Mouse (Mus musculus) macrophage (primary cell): ENCODE results near the gene Hdac4. TPM values are rescaled to one million over a fixed set of nuclear protein-coding genes. Genes with fewer than 3 reads are reported as not detected.

ENCODE experiments used
- H3K27ac ChIP-seq: fragments of 350-480 bp; formaldehyde crosslinking; 2 replicates; pipeline ENCODE4 v1.9.0; 2021
- H3K36me3 ChIP-seq: fragments of 350-480 bp; formaldehyde crosslinking; 2 replicates; pipeline ENCODE4 v1.9.0; 2021; ENCODE audit errors: inconsistent target
- H3K4me3 ChIP-seq: fragments of 350-480 bp; formaldehyde crosslinking; 2 replicates; pipeline ENCODE4 v1.9.0; 2021; ENCODE audit errors: inconsistent target
- H3K79me2 ChIP-seq: fragments of 350-480 bp; formaldehyde crosslinking; 2 replicates; pipeline ENCODE4 v1.9.0; 2021; ENCODE audit errors: inconsistent target
- WGBS: methylation state at CpG from one replicate; pipeline ENCODE4 v1.1.7; 2026; ENCODE audit warnings: inconsistent platforms; ENCODE audit not compliant: missing documents; 5-methylcytosine and 5-hydroxymethylcytosine counted together
- polyA plus RNA-seq: library from polyadenylated mRNA; stranded (reverse); fragments of 250-400 nt; gene quantifications from 3 replicates; pipeline ENCODE4 v1.2.4, GENCODE M21; 2018; ENCODE audit warnings: inconsistent platforms

Gene Hdac4
- polyA plus RNA-seq, 1 experiment from 2014 or later: 2.6 TPM

DNA sequence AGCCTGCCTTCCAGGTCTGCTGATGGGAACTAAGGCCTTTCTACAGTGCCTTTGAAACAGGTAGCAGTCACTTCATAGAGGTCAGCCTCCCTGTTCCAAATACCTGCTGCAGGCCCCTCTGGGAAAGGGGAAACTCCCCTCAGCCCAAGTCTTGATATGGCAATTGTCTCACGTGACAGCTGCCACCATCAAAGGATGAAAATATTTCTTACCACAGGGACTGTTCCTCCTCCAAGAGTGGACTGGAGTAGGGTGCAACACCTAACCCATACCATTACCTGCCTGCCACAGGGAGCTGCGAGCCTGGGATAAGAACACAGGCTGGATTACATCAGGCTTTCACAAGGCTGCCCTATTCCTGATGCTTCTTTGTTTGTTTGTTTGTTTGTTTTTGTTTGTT, 88.0 kb downstream of the Hdac4 start:
- no peak overlapping the region for H3K27ac ChIP-seq
- H3K79me2 ChIP-seq: peaks cover 21% of the 10 kb centered on the region; the same call in 1 of the 2 replicates
- no peaks in the 10 kb centered on the region for H3K36me3 ChIP-seq
- H3K4me3 ChIP-seq: no peak overlapping the region
- 96% methylated on average over 2 of the region's 2 CpGs for WGBS

DNA sequence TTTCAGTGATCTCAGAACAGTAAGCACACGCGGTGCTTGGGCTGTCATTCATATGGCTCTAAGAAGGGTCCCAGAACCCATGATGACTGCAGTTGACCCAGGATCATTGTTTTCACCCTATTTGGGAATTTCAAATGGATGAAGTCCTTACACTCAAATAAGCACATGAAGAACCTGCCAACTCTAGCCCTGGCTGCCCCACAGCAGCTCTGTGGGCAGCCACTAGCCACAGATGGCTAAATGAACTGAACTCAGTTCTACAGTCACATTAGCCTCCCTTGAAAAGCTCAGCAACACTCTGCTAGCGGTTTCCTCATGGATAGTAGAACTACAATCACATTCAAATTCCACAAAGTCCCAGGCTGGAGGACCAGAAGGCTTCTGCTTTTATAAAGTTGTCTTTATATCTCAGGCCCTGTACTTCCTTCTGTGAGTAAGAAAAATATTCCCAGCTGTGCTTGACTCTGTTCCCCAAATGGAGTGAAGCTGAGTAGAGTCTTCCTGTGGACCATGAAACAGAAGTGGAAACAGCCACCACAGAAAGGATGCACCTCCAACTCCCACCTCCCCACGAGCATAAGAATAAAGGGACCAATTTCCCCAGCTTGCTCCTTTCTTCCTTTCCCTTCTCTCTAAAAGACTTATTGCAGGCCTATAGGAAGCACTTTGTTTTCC, 88.9 kb downstream of the Hdac4 start:
- WGBS: 76% methylated on average over 4 of the region's 4 CpGs
- 0 out of 2 replicates have a peak overlapping the region, but pooled peaks have one; percentile 15 for H3K27ac ChIP-seq

DNA sequence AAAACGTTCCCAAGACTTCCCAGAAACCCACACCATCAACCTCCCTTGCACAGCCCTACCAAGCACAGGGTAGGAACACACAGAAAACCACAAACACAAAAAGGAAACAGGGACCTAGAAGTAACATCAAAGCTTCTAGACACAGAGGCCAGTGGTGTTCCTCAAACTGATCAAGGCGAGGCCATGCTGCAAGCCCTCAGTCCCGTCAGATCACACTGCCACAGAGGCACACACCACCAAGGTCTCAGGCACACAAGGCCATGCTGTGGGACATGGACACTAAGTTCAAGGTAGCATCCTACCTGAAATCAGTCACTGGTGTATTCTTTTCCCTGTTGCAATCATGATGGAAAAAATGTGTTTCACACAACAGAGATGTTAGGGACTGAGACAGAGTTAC, 90.8 kb downstream of the Hdac4 start:
- 45% methylated on average over 3 of the region's 3 CpGs for WGBS
- Histone ChIP-seq H3K27ac (no peak overlapping the region), H3K4me3 (no peak overlapping the region), H3K36me3 (no peaks in the 10 kb centered on the region), H3K79me2 (peaks cover 43% of the 10 kb centered on the region; the same call in 1 of the 2 replicates)

More for the DNA sequence above, 88.9 kb downstream of the Hdac4 start:
- no peak overlapping the region for H3K4me3 ChIP-seq
- H3K36me3 ChIP-seq: no peaks in the 10 kb centered on the region
- peaks cover 30% of the 10 kb centered on the region; the same call in 1 of the 2 replicates for H3K79me2 ChIP-seq

DNA sequence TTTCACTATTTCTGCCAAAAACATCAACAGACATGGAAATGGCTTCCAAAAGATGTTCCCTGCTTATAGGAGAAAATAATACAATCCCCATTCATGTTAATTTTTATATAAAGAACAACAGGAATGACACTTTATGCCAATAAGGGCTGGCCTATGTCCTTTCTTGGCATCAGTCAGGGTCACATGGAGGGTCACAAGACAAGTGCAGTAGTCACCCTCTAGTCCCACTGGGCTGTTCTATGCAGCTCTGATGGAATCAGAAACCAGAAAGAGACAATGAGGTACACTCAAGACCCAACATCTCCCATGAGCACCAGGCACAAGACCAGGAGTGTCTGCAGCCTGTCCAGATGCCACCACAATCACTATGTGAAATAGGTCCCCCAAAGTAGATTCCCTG, 91.5 kb downstream of the Hdac4 start:
- H3K36me3 ChIP-seq: no peaks in the 10 kb centered on the region
- peak overlapping the region; percentile 15; the same call in 1 of the 2 replicates for H3K27ac ChIP-seq
- H3K4me3 ChIP-seq: no peak overlapping the region
- H3K79me2 ChIP-seq: peaks cover 43% of the 10 kb centered on the region; the same call in 1 of the 2 replicates

DNA sequence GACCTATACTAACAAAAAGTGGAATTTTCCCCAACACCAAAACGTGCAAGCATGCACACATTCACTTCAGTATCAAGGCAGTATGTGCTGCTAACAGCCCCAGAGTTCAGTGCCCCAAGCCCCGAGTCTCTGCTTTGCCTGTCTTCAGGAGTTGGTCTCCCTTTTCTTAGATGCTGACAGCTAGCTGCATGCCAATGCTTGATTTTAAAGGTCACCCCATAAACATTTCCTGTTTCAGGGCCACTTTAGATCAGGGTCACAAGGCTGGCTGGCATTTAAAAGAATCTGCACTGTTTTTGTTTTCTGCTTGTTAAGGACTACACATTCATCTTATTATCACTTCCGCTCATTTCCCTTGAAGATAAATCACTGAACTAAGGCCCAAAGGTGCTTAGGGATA, 92.1 kb downstream of the Hdac4 start:
- H3K36me3 ChIP-seq: no peaks in the 10 kb centered on the region
- 95% methylated on average over 3 of the region's 3 CpGs for WGBS
- peaks cover 43% of the 10 kb centered on the region; the same call in 1 of the 2 replicates for H3K79me2 ChIP-seq
- H3K4me3 ChIP-seq: no peak overlapping the region
- H3K27ac ChIP-seq: peak overlapping the region; percentile 15; the same call in 1 of the 2 replicates

DNA sequence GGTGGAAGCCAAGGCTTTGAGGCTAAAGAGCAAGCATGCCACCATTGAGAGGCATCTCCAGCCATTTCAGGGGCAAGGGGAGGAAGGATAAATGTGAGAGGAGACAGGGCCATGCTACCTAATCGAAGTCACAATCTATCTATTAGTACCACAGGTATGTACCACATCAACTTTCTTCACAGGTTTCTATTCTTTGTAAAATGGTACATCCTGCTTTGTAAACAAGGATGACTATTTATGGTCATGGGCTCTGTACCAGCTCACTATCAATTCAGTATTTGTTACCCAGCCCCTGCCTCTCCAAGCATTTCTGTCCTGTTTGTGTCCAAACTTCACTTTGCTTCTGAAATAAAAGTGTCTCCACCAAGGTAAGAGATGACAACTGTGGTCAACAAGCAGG, 92.7 kb downstream of the Hdac4 start:
- Histone ChIP-seq H3K79me2 (peaks cover 43% of the 10 kb centered on the region; the same call in 1 of the 2 replicates), H3K36me3 (no peaks in the 10 kb centered on the region), H3K27ac (no peak overlapping the region), H3K4me3 (no peak overlapping the region)
- 100% methylated on average over 1 of the region's 1 CpGs for WGBS

DNA sequence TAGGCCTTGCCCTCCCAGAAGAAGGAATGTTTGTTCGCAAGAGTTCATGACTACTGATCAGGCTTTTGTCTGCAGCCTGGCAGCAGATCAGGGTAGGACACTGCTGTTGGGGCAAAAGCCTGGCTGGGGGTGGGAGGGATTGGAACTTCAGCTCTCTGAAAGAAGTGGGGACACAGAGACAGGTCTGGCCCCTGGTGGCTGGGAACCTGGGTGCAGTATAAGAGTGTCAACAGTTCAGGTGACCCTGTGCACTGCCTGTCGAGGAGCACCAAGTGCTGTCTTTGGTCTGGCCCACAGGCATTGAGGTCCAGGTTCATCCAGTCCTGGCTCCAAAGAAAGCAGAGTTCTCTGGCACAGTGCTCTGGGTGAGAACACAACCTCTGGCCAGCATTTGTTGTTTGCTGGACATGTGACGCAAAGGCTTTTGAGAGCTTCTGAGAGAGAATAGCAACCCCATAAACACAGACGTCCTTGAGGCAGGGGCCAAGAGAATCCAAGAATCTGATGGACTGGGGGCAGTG, 95.1 kb downstream of the Hdac4 start:
- H3K27ac ChIP-seq: no peak overlapping the region
- peaks cover 40% of the 10 kb centered on the region; the same call in 1 of the 2 replicates for H3K79me2 ChIP-seq
- no peaks in the 10 kb centered on the region for H3K36me3 ChIP-seq
- WGBS: 95% methylated on average over 4 of the region's 4 CpGs
- H3K4me3 ChIP-seq: no peak overlapping the region

DNA sequence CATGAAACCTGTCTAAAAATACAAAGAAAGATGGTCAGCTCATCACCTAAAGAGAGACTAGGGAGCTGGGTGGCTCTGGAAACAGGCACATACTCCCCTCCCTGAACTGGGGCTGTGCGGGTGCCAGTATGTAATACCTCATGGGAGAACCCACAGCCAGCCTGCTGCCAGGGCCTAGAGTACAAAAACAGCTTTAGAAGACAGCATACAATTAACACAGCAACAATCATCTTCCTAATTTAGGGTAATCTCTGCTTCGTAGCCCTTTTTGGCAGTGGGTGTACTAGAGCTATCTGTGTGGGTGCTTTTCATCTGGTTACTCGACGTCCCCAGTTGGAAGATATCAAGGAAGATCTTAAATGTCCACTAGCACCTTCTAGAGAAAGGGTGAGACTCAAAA, 95.5 kb downstream of the Hdac4 start:
- Histone ChIP-seq H3K27ac (no peak overlapping the region), H3K4me3 (no peak overlapping the region), H3K79me2 (peaks cover 37% of the 10 kb centered on the region; the same call in 1 of the 2 replicates), H3K36me3 (no peaks in the 10 kb centered on the region)
- WGBS: 98% methylated on average over 4 of the region's 4 CpGs

DNA sequence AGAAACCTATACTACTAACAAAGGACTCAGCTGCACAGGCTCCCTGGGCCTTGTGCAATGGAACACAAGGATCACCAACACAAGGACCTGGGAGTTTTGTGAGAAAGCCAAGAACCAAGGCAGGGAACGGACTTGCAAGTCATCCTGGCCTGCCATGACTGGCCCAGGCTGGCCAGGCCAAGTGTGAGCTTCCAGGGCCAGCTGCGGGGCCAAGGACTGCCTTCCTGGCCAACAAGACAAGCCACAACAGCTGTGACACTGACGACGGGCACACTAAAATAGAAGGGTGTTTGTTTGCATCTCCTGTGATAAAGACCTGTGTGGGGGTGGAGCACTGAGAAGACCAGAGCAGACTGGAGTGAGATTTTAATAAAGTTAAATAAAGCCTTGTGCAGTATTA, 96.0 kb downstream of the Hdac4 start:
- Histone ChIP-seq H3K27ac (no peak overlapping the region), H3K36me3 (no peaks in the 10 kb centered on the region), H3K4me3 (no peak overlapping the region), H3K79me2 (peaks cover 37% of the 10 kb centered on the region; the same call in 1 of the 2 replicates)
- 66% methylated on average over 4 of the region's 4 CpGs for WGBS

DNA sequence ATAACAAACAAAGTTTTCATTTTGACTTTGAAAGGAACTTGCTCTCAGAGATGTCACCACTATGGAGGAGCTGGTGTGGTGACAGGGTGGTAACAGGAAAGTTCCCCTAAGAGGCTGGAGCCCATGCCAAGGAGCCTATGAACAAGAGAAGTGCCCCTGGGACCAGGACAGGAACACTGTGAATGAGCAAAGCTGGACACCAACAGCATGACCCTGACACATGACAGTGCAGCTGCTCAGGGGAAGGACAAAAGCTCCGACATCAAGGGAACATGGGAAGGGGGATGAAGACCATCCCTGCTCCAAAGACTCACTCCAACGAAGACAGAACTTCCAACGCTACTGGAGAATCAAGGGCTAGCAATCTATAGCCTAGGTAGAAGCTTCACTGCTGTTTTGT, 97.0 kb downstream of the Hdac4 start:
- no peak overlapping the region for H3K27ac ChIP-seq
- WGBS: 97% methylated on average over 3 of the region's 3 CpGs
- H3K79me2 ChIP-seq: peaks cover 35% of the 10 kb centered on the region; the same call in 1 of the 2 replicates
- H3K36me3 ChIP-seq: no peaks in the 10 kb centered on the region
- no peak overlapping the region for H3K4me3 ChIP-seq

DNA sequence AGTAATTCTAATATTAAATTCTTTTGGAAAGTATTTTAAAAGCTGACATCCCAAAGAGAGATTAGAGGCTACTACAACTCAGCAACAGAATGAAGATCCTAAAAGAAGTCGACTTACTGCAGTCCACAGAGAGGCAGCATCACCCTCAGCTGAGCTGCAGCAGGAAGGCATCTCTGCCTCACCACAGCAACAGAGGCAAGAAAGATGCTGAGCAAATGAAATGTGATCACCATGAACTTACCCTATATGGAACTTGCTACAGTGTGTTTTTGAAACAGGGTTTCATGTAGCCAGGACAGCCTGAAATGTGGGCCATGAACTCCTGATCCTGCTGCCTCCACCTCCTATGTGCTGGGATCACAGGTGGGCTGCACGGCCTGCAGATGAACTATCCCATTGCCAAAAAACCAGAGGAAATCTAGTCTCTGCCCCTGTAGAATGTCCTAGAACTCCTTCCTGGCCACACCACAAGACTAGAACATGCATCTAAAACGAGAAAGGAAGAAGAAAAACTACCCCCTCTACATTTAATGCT, 98.4 kb downstream of the Hdac4 start:
- Histone ChIP-seq H3K36me3 (no peaks in the 10 kb centered on the region), H3K4me3 (no peak overlapping the region), H3K27ac (no peak overlapping the region), H3K79me2 (peaks cover 26% of the 10 kb centered on the region; the same call in 1 of the 2 replicates)
- WGBS: 74% methylated on average over 3 of the region's 3 CpGs

DNA sequence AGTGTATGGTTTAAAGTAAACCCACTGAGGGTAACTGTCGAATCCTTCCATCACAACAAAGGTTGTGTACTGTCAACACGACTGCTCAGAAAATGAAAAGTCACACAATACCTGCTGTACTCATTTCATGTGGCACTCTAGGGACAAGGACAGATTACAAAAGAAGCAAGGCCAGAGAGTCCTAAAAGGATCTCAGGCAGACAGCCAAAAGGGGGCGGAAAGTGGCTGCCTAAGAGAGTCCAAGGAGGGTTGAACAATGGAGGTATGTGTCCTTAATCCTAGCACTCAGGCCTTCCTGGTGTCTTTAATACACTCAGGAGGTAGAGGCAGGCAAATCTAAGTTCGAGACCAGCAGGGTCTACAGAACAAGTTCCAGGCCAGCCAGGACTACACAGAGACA, 103.2 kb downstream of the Hdac4 start:
- Histone ChIP-seq H3K4me3 (no peak overlapping the region), H3K79me2 (peaks cover 10% of the 10 kb centered on the region; the same call in 1 of the 2 replicates), H3K27ac (no peak overlapping the region), H3K36me3 (no peaks in the 10 kb centered on the region)
- WGBS: 93% methylated on average over 4 of the region's 4 CpGs

DNA sequence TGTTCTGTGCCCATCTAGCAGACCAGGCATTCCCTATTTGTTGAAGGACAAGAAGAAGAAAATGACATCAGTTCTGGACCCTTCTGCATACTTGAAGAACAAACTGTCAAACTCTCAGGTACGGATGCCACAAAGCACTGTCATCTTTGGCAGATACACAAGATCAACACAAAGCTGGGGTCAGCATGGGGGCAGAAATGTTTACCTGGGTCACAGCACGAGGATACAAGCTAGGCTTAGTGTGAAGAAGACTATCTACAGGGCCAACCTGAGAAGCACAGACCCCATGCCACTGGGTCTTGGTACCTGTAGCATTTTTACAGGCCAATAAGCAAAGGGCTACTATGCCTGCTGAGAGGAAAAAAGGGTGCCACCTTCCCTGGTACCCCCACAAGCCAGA, 107.7 kb downstream of the Hdac4 start:
- 93% methylated on average over 2 of the region's 2 CpGs for WGBS

DNA sequence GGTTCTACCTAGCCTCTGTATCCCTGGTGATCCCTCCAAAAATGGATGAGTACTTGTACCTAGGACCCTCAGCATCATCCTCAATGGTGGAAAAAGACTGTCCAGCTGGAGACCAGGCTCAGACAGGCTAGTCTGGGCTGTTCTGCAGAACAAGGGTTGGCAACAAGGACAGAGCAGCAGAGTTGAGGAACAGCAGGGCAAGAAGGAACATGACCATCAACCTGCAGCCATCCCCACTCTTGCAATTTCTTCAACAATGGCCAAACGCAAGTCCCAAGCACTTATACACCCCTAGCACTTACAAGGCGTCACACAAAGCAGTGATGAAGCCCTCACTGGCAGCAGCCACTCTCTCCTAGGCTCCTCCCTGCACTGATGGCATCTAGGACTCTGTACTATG, 108.2 kb downstream of the Hdac4 start:
- Histone ChIP-seq H3K4me3 (no peak overlapping the region), H3K27ac (no peak overlapping the region), H3K36me3 (no peaks in the 10 kb centered on the region), H3K79me2 (peaks cover 39% of the 10 kb centered on the region; the same call in 1 of the 2 replicates)
- 100% methylated on average over 2 of the region's 2 CpGs for WGBS

More for the DNA sequence above, 107.7 kb downstream of the Hdac4 start:
- Histone ChIP-seq H3K36me3 (no peaks in the 10 kb centered on the region), H3K27ac (no peak overlapping the region), H3K79me2 (peaks cover 39% of the 10 kb centered on the region; the same call in 1 of the 2 replicates), H3K4me3 (no peak overlapping the region)

DNA sequence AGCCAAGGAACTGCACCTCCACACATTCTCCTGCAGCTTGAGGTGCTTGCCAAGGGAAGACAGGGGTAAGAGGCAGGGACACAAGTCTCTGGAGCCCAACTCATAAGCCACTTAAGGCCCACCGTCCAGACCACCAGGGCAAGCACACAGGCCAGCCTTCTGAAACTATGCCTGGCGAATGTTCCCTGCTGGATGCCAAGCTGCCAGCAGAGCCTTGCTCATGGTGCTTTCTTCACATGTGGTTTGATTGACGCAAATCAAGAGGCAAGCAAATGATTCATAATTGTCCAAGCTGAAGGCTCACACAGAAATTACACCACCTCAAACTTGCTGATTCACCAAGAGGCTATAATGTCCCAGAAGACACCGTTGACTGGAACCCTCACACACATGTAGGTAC, 108.7 kb downstream of the Hdac4 start:
- 75% methylated on average over 4 of the region's 4 CpGs for WGBS
- Histone ChIP-seq H3K36me3 (no peaks in the 10 kb centered on the region), H3K27ac (peak overlapping the region; percentile 5; the same call in 1 of the 2 replicates), H3K79me2 (peaks cover 41% of the 10 kb centered on the region; the same call in 1 of the 2 replicates), H3K4me3 (no peak overlapping the region)
